Mouse (Mus musculus): ENCODE data around the gene Cd3e. TPM values are rescaled to one million over a fixed set of nuclear protein-coding genes. Genes with fewer than 3 reads are reported as not detected.

Gene Cd3e
- total RNA-seq (2012; rRNA removed): 3.2 and 4.0 TPM in 2 replicates

DNA sequence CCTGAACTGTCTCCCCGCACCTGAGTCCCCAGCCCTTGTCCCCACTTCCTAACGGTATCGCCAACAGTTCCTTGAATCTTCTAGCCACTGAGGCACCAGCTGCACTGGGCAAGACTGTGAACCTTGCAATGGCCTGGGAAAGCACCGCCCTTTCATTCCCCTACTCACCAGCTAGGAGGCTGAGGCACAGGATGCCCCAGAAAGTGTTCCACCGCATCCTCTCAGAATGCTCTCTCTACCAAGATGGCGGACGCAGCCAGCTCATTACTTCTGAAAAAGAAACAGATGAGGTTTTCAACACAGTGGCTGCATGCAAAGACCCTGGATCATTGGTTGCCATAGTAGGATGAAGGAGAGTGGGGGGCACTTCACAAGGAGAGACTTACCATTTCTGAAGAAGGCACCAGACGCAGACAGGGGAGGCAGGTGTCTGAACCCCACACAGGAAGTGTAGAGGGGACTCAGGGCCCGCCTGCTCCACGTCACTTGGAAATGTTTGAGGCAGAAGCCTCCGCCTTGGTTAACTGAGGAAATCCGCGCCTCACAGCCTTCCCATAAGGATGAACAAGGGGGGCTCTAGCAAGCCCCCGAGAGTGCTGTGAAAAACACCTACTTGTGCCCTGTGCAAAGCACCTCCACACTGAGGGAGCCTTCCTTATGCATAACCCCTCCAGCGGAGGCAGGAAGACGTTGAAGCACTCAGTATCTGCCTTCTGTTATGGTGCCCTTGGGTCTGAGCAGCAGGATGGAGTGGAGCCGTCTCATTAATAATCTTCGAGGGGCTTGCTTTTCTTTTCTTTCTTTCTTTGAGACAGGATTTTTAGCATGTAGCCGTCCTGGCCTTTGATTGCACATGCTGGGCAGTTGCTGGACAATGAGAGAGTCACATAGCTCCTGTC, at the start of gene Cd3e:
Cd3e (minus strand) TSS at position 448 of the 899 bp plus-strand sequence.
- peak within 1 kb of the TSS; percentile 43 to 44; a peak in 1 of 4 replicates for H3K4me3 ChIP-seq (ENCODE audit: insufficient read depth in 1 of 2, low read depth in 1 of 2, low read length in 2 of 2, poor library complexity in 1 of 2, severe bottlenecking in 1 of 2)
- H3K4me1 ChIP-seq (ENCODE audit: control insufficient read depth in 2 of 2, insufficient read depth in 2 of 2, low read length in 2 of 2, poor library complexity in 1 of 2): no peaks in the 10 kb centered on the region; a peak in 1 of 4 replicates
- H3K27ac ChIP-seq (ENCODE audit: insufficient read depth, low read depth, low read length, poor library complexity, severe bottlenecking): no peak within 1 kb of the TSS
- in situ Hi-C loops (cut with MboI; ENCODE audit: low sequenced_read_pairs in 2 of 2, unreplicated experiment in 2 of 2): no loop called here
- H3K36me3 ChIP-seq (ENCODE audit: control insufficient read depth, insufficient read depth, low read length, poor library complexity, severe bottlenecking): no peaks in the 10 kb centered on the region
- no peak within 1 kb of the TSS for H3K9ac ChIP-seq (ENCODE audit: insufficient read depth, low read depth, low read length, poor library complexity, severe bottlenecking)
- H3K9me3 ChIP-seq (ENCODE audit: control insufficient read depth, insufficient read depth, low read depth, low read length): no peaks in the 10 kb centered on the region
- TF ChIP-seq ZNF384 (IDR thresholded peaks at IDR 0.05; ENCODE audit: low read depth, low read length): no peak
- no peak for TF ChIP-seq ZC3H11A (IDR thresholded peaks at IDR 0.05; ENCODE audit: borderline replicate concordance, low read depth, low read length)
- no peak for TF ChIP-seq MAFK (IDR thresholded peaks at IDR 0.05; ENCODE audit: insufficient read depth, low read depth, low read length)
- no peak for TF ChIP-seq HCFC1 (IDR thresholded peaks at IDR 0.05; ENCODE audit: borderline replicate concordance, insufficient read depth, low read length)
- TF ChIP-seq CHD2 (IDR thresholded peaks at IDR 0.05; ENCODE audit: low read depth, low read length): no peak
- DNase-seq (ENCODE audit: low read depth, low spot score): no peak

DNA sequence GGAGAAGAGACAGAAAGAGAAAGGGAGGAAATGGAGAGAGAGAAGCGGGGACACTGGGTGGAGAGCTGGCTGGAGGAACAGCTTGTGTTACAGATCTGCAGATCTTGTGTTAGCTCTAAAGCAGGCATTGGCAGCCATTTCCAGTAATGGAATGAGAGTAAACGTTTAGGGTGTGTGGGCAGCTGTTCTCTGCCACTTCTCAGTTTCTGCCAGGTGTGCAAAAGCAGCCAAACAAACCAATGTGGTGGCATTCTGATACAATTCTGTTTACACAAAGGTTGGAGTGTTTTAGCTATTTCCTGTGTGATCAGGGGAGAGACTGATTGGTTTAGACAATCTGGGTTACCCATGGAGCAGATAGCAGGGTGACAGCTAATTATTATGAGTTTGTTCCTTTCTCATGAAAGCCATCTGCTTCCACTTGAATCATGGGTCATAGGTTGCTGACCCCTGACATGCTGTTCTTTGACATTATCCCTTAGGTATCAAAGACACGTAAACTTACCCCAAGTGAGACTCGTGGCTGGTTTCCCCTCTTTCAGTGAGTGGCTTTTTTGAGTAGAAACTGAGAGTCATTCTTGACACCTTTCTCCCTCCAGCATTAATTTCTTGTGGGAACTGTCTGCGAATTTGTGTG, 49.0 kb upstream of the Cd3e start:
- H3K4me1 ChIP-seq (ENCODE audit: control insufficient read depth in 2 of 2, insufficient read depth in 2 of 2, low read length in 2 of 2, poor library complexity in 1 of 2): 0 out of 4 replicates have a peak, but pooled peaks cover 0 to 2% of the 10 kb centered on the region in 2 experiments
- H3K9ac ChIP-seq (ENCODE audit: insufficient read depth, low read depth, low read length, poor library complexity, severe bottlenecking): no peak overlapping the region
- in situ Hi-C loops (cut with MboI; ENCODE audit: low sequenced_read_pairs in 2 of 2, unreplicated experiment in 2 of 2): no loop called here
- no peak for TF ChIP-seq HCFC1 (IDR thresholded peaks at IDR 0.05; ENCODE audit: borderline replicate concordance, insufficient read depth, low read length)
- TF ChIP-seq CHD2 (IDR thresholded peaks at IDR 0.05; ENCODE audit: low read depth, low read length): no peak
- TF ChIP-seq ZNF384 (IDR thresholded peaks at IDR 0.05; ENCODE audit: low read depth, low read length): no peak
- no peak for TF ChIP-seq MAFK (IDR thresholded peaks at IDR 0.05; ENCODE audit: insufficient read depth, low read depth, low read length)
- TF ChIP-seq ZC3H11A (IDR thresholded peaks at IDR 0.05; ENCODE audit: borderline replicate concordance, low read depth, low read length): no peak
- no peaks in the 10 kb centered on the region for H3K9me3 ChIP-seq (ENCODE audit: control insufficient read depth, insufficient read depth, low read depth, low read length)
- no peak overlapping the region for H3K4me3 ChIP-seq (ENCODE audit: insufficient read depth in 1 of 2, low read depth in 1 of 2, low read length in 2 of 2, poor library complexity in 1 of 2, severe bottlenecking in 1 of 2)
- no peak overlapping the region for H3K27ac ChIP-seq (ENCODE audit: insufficient read depth, low read depth, low read length, poor library complexity, severe bottlenecking)
- DNase-seq (ENCODE audit: low read depth, low spot score): no peak
- H3K36me3 ChIP-seq (ENCODE audit: control insufficient read depth, insufficient read depth, low read length, poor library complexity, severe bottlenecking): no peaks in the 10 kb centered on the region

DNA sequence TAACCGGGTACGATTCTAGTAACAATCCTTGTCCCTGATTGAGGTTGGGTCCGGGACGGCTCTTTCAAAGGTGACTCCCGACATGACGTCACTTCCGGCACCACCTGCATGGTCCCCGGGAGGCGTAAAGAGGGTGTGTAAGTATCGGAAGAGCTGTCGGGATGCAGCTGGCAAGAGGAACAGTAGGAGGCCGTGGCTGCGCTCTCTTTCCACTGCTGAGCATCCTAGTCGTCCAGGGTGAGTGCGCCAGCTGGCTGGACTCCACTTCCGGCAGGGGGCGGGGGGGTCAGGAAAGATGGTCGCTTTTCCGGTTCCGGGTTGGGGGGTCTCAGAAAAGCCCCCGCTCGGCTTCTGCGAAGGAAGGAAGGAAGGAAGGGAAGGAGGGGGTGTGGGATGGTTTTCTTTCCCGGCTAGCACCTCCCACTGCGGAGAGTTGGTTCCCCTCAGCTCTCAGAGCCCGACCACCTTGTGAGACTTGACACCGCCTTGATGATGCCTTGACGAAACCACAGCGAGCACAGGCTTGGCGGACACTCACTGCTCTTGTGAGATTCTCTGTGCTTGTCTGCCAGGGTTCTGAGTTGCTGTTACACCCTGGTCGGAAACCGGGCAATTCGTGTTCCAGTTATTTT, 45.8 kb upstream of the Cd3e start, which contains the start of gene Mpzl3:
Mpzl3 (plus strand) TSS at position 105 of the 632 bp plus-strand sequence.
- Histone ChIP-seq H3K9ac (ENCODE audit: insufficient read depth, low read depth, low read length, poor library complexity, severe bottlenecking) (peak within 1 kb of the TSS; percentile 84), H3K9me3 (ENCODE audit: control insufficient read depth, insufficient read depth, low read depth, low read length) (no peaks in the 10 kb centered on the region), H3K27ac (ENCODE audit: insufficient read depth, low read depth, low read length, poor library complexity, severe bottlenecking) (peak within 1 kb of the TSS; percentile 96), H3K36me3 (ENCODE audit: control insufficient read depth, insufficient read depth, low read length, poor library complexity, severe bottlenecking) (peaks cover 2% of the 10 kb centered on the region; the same call in 1 of the 2 replicates), H3K4me1 (ENCODE audit: control insufficient read depth in 2 of 2, insufficient read depth in 2 of 2, low read length in 2 of 2, poor library complexity in 1 of 2) (0 out of 4 replicates have a peak, but pooled peaks cover 0 to 2% of the 10 kb centered on the region in 2 experiments), H3K4me3 (ENCODE audit: insufficient read depth in 1 of 2, low read depth in 1 of 2, low read length in 2 of 2, poor library complexity in 1 of 2, severe bottlenecking in 1 of 2) (peak within 1 kb of the TSS; percentile 83 to 95)
- peak; percentile 88 for DNase-seq (ENCODE audit: low read depth, low spot score)
- in situ Hi-C loops (cut with MboI; ENCODE audit: low sequenced_read_pairs in 2 of 2, unreplicated experiment in 2 of 2): no loop called here
- TF ChIP-seq HCFC1 (IDR thresholded peaks at IDR 0.05; ENCODE audit: borderline replicate concordance, insufficient read depth, low read length) (peak; percentile 78), CHD2 (IDR thresholded peaks at IDR 0.05; ENCODE audit: low read depth, low read length) (no peak), ZC3H11A (IDR thresholded peaks at IDR 0.05; ENCODE audit: borderline replicate concordance, low read depth, low read length) (no peak), MAFK (IDR thresholded peaks at IDR 0.05; ENCODE audit: insufficient read depth, low read depth, low read length) (0 out of 2 replicates have a peak, but pooled peaks have one; percentile 26), ZNF384 (IDR thresholded peaks at IDR 0.05; ENCODE audit: low read depth, low read length) (peak; percentile 97)

DNA sequence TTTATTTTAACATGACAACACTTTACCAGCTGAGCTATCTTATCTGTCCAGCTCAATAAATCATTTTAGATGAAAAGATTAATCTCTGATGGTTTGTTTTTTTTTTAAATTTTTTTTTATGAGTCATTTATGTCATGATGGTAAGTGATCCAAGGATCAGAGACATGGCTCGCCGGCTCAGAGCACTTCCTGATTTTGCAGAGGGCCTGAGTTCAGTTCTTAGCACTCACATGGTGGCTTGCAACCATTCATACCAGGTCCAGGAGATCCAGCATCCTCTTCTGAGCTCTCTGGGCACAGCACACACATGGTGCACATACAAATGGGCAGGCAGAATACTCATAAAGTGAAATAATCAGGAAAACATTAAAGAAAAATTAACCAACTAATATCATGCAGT, 40.9 kb upstream of the Cd3e start:
- H3K4me3 ChIP-seq (ENCODE audit: insufficient read depth in 1 of 2, low read depth in 1 of 2, low read length in 2 of 2, poor library complexity in 1 of 2, severe bottlenecking in 1 of 2): no peak overlapping the region
- peaks cover 2% of the 10 kb centered on the region; the same call in 1 of the 2 replicates for H3K36me3 ChIP-seq (ENCODE audit: control insufficient read depth, insufficient read depth, low read length, poor library complexity, severe bottlenecking)
- no peak for TF ChIP-seq ZNF384 (IDR thresholded peaks at IDR 0.05; ENCODE audit: low read depth, low read length)
- no peak for TF ChIP-seq CHD2 (IDR thresholded peaks at IDR 0.05; ENCODE audit: low read depth, low read length)
- TF ChIP-seq ZC3H11A (IDR thresholded peaks at IDR 0.05; ENCODE audit: borderline replicate concordance, low read depth, low read length): no peak
- no peak for TF ChIP-seq MAFK (IDR thresholded peaks at IDR 0.05; ENCODE audit: insufficient read depth, low read depth, low read length)
- DNase-seq (ENCODE audit: low read depth, low spot score): no peak
- H3K27ac ChIP-seq (ENCODE audit: insufficient read depth, low read depth, low read length, poor library complexity, severe bottlenecking): no peak overlapping the region
- no peaks in the 10 kb centered on the region for H3K9me3 ChIP-seq (ENCODE audit: control insufficient read depth, insufficient read depth, low read depth, low read length)
- H3K4me1 ChIP-seq (ENCODE audit: control insufficient read depth in 2 of 2, insufficient read depth in 2 of 2, low read length in 2 of 2, poor library complexity in 1 of 2): peaks cover 2% of the 10 kb centered on the region in 2 experiments; a peak in 1 of 4 replicates
- in situ Hi-C loops (cut with MboI; ENCODE audit: low sequenced_read_pairs in 2 of 2, unreplicated experiment in 2 of 2): no loop called here
- H3K9ac ChIP-seq (ENCODE audit: insufficient read depth, low read depth, low read length, poor library complexity, severe bottlenecking): no peak overlapping the region
